Mouse (Mus musculus): ENCODE measurements around the gene Stt3a. TPM values are rescaled to one million over a fixed set of nuclear protein-coding genes. Genes with fewer than 3 reads are reported as not detected.

Stt3a gene
- polyA plus RNA-seq, 1 experiment, result 39.6 TPM

DNA sequence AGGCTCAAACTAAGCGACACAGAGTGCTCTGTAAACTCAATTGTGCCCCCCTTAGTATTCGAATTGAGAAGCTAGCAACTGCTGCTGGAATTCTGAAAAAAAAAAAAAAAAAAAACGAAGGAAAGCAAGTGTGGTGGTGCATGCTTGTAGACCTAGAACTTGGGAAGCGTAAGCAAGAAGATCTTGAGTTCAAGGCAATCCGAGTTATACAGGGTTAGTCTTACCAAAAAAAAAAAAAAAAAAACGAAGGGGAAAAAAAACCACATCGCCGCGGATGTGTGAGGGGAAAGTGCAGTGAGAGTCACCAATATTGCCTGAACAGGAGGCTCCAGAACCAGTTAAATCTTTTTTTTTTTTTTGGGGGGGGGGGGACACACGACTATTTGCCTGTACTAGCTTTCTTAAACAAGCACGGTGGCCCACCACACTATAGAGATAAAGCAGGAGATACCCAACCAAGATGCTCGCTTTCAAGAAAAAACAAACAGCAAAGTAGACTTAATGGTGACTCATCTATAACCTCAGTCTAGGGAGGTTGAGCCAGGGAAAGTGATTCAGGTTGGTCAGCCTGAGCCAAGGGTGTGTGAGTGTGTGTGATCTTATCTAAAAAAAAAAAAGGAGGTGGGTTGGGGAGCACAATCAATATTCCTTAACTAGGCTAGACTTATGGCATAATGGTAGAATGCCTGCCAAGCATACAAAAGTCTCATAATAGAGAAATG is 40.3 kb downstream of the Stt3a start, which contains the start of gene Chek1:
TSS of gene Chek1 (minus strand) at position 32 of the 722 bp plus-strand sequence.
- TF ChIP-seq POLR2A (IDR thresholded peaks at IDR 0.05; ENCODE audit: extremely low read depth, insufficient read depth, low read length) (no peak), CTCF (IDR thresholded peaks at IDR 0.05; ENCODE audit: extremely low read depth, insufficient read depth, low read length) (no peak)

GRCm38 (mm10) chr9:36726131-36727033 is 41.1 kb downstream of the Stt3a start:
- TF ChIP-seq POLR2A (IDR thresholded peaks at IDR 0.05; ENCODE audit: extremely low read depth, insufficient read depth, low read length), result peak; percentile 90
- TF ChIP-seq CTCF (IDR thresholded peaks at IDR 0.05; ENCODE audit: extremely low read depth, insufficient read depth, low read length), result no peak
- Histone ChIP-seq H3K4me1 (ENCODE audit: control insufficient read depth, insufficient read depth, low read length) (no peaks in the 10 kb centered on the region; the same call in 1 of the 2 replicates), H3K27ac (ENCODE audit: insufficient read depth, low read length) (no peak overlapping the region)

More for the DNA sequence above, 40.3 kb downstream of the Stt3a start, which contains the start of gene Chek1:
- H3K27ac ChIP-seq (ENCODE audit: insufficient read depth, low read length), result no peak within 1 kb of the TSS
- peak within 1 kb of the TSS; percentile 68 for H3K4me3 ChIP-seq (ENCODE audit: insufficient read depth, low read length)
- H3K4me1 ChIP-seq (ENCODE audit: control insufficient read depth, insufficient read depth, low read length), result no peaks in the 10 kb centered on the region; the same call in 1 of the 2 replicates

GRCm38 (mm10) chr9:36716624-36717023 is 50.9 kb downstream of the Stt3a start:
- Histone ChIP-seq H3K4me1 (ENCODE audit: control insufficient read depth, insufficient read depth, low read length) (no peaks in the 10 kb centered on the region), H3K4me3 (ENCODE audit: insufficient read depth, low read length) (no peak overlapping the region), H3K27ac (ENCODE audit: insufficient read depth, low read length) (no peak overlapping the region)
- TF ChIP-seq POLR2A (IDR thresholded peaks at IDR 0.05; ENCODE audit: extremely low read depth, insufficient read depth, low read length), result no peak
- TF ChIP-seq CTCF (IDR thresholded peaks at IDR 0.05; ENCODE audit: extremely low read depth, insufficient read depth, low read length), result no peak

More at GRCm38 (mm10) chr9:36726131-36727033, 41.1 kb downstream of the Stt3a start:
- H3K4me3 ChIP-seq (ENCODE audit: insufficient read depth, low read length), result peak overlapping the region; percentile 68

DNA sequence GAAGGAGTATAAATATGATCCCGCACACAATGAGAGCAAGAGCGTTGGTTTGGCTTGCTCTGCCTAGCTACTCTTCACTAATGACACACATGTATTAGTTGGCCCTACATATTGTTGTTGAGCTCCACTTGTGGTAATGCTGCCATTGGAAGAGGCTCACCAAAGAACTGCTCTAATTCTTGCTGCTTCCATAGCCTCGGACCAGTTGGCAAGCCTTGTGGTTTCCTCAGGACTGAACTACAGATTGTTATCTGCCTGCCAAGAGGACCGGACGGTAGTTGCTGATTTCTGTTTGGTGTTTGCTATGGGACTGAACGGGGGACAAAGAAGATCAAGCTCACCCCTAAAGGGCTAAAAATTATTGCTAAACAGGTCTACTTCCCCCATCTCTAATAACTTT is 60.2 kb downstream of the Stt3a start:
- no peak for TF ChIP-seq POLR2A (IDR thresholded peaks at IDR 0.05; ENCODE audit: extremely low read depth, insufficient read depth, low read length)
- no peak for TF ChIP-seq CTCF (IDR thresholded peaks at IDR 0.05; ENCODE audit: extremely low read depth, insufficient read depth, low read length)
- Histone ChIP-seq H3K4me1 (ENCODE audit: control insufficient read depth, insufficient read depth, low read length) (no peaks in the 10 kb centered on the region), H3K4me3 (ENCODE audit: insufficient read depth, low read length) (no peak overlapping the region), H3K27ac (ENCODE audit: insufficient read depth, low read length) (no peak overlapping the region)

- no peak overlapping the region for H3K27ac ChIP-seq (ENCODE audit: insufficient read depth, low read length)
- H3K4me1 ChIP-seq (ENCODE audit: control insufficient read depth, insufficient read depth, low read length), result no peaks in the 10 kb centered on the region
- TF ChIP-seq CTCF (IDR thresholded peaks at IDR 0.05; ENCODE audit: extremely low read depth, insufficient read depth, low read length), result no peak
- TF ChIP-seq POLR2A (IDR thresholded peaks at IDR 0.05; ENCODE audit: extremely low read depth, insufficient read depth, low read length), result no peak
- H3K4me3 ChIP-seq (ENCODE audit: insufficient read depth, low read length), result no peak overlapping the region
Measured at GRCm38 (mm10) chr9:36705923-36706322, 61.6 kb downstream of the Stt3a start.

DNA sequence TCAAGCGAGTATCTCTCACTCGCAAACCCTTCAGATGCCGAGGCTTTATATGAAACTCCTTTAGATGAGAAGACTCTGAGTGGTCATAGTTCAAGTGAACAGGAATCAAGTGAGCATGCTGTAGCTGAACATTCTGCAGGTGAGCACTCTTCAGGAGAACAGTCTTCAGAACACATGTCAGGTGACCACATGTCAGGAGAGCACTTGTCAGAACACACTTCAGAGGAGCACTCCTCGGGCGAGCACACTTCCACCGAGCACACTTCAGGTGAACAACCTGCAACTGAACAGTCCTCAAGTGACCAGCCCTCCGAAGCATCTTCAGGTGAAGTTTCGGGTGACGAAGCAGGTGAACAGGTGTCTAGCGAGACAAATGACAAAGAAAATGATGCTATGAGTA is 73.2 kb downstream of the Stt3a start:
- H3K4me1 ChIP-seq (ENCODE audit: control insufficient read depth, insufficient read depth, low read length), result no peaks in the 10 kb centered on the region
- TF ChIP-seq CTCF (IDR thresholded peaks at IDR 0.05; ENCODE audit: extremely low read depth, insufficient read depth, low read length) (no peak), POLR2A (IDR thresholded peaks at IDR 0.05; ENCODE audit: extremely low read depth, insufficient read depth, low read length) (no peak)

GRCm38 (mm10) chr9:36692920-36693319 is 74.6 kb downstream of the Stt3a start, which contains the start of gene Acrv1:
Gene Acrv1 (plus strand): TSS chr9:36693220.
- Histone ChIP-seq H3K4me3 (ENCODE audit: insufficient read depth, low read length) (no peak within 1 kb of the TSS), H3K27ac (ENCODE audit: insufficient read depth, low read length) (no peak within 1 kb of the TSS), H3K4me1 (ENCODE audit: control insufficient read depth, insufficient read depth, low read length) (no peaks in the 10 kb centered on the region)
- TF ChIP-seq POLR2A (IDR thresholded peaks at IDR 0.05; ENCODE audit: extremely low read depth, insufficient read depth, low read length) (no peak), CTCF (IDR thresholded peaks at IDR 0.05; ENCODE audit: extremely low read depth, insufficient read depth, low read length) (no peak)

More for the DNA sequence above, 73.2 kb downstream of the Stt3a start:
- Histone ChIP-seq H3K4me3 (ENCODE audit: insufficient read depth, low read length) (no peak overlapping the region), H3K27ac (ENCODE audit: insufficient read depth, low read length) (no peak overlapping the region)

- no peak overlapping the region for H3K4me3 ChIP-seq (ENCODE audit: insufficient read depth, low read length)
- no peaks in the 10 kb centered on the region for H3K4me1 ChIP-seq (ENCODE audit: control insufficient read depth, insufficient read depth, low read length)
- no peak overlapping the region for H3K27ac ChIP-seq (ENCODE audit: insufficient read depth, low read length)
- TF ChIP-seq CTCF (IDR thresholded peaks at IDR 0.05; ENCODE audit: extremely low read depth, insufficient read depth, low read length) (no peak), POLR2A (IDR thresholded peaks at IDR 0.05; ENCODE audit: extremely low read depth, insufficient read depth, low read length) (no peak)
Measured at GRCm38 (mm10) chr9:36687329-36687728, 80.2 kb downstream of the Stt3a start.

- TF ChIP-seq POLR2A (IDR thresholded peaks at IDR 0.05; ENCODE audit: extremely low read depth, insufficient read depth, low read length) (no peak), CTCF (IDR thresholded peaks at IDR 0.05; ENCODE audit: extremely low read depth, insufficient read depth, low read length) (no peak)
- Histone ChIP-seq H3K4me1 (ENCODE audit: control insufficient read depth, insufficient read depth, low read length) (no peaks in the 10 kb centered on the region), H3K27ac (ENCODE audit: insufficient read depth, low read length) (no peak overlapping the region), H3K4me3 (ENCODE audit: insufficient read depth, low read length) (no peak overlapping the region)
Measured at GRCm38 (mm10) chr9:36681424-36681823, 86.1 kb downstream of the Stt3a start.

Other genes starting within 250 kb of the Stt3a start
- not detected in 2 replicates for gene Gm5615, start 225.7 kb downstream of the Stt3a start, polyA plus RNA-seq (2012; rRNA removed)
- gene Gm17689, start 185.0 kb downstream of the Stt3a start, polyA plus RNA-seq (2012; rRNA removed), result not detected in 2 replicates
- gene A630095E13Rik, start 124.3 kb downstream of the Stt3a start, polyA plus RNA-seq (2012; rRNA removed), result not detected in 2 replicates
- not detected in 2 replicates for gene Acrv1, start 74.5 kb downstream of the Stt3a start, polyA plus RNA-seq (2012; rRNA removed)
- 1.6 and 2.2 TPM in 2 replicates for gene Chek1, start 40.6 kb downstream of the Stt3a start, polyA plus RNA-seq (2012; rRNA removed)
- gene Ei24, start 29.7 kb upstream of the Stt3a start, polyA plus RNA-seq (2012; rRNA removed), result 117 and 119 TPM in 2 replicates
- gene Fez1, start 54.2 kb upstream of the Stt3a start, polyA plus RNA-seq (2012; rRNA removed), result 318 and 330 TPM in 2 replicates